Mouse (Mus musculus) forebrain, embryonic 13.5 days (tissue): ENCODE measurements around the gene Sgpl1. TPM values are rescaled to one million over a fixed set of nuclear protein-coding genes. Genes with fewer than 3 reads are reported as not detected.
A peak's percentile ranks its signal among the peaks of the same experiment; 100 is the strongest.

Experiments used
- ATAC-seq: fragments of 200-750 bp; cut with Nextera tagmentation; 2 replicates; pipeline ENCODE4 v1.8.0; 2017
- H3K27ac ChIP-seq: fragments of 300-500 bp; sonication (generic); 2 replicates; pipeline ENCODE4 v1.5.1; 2015; ENCODE audit warnings: inconsistent platforms, mild to moderate bottlenecking, moderate library complexity
- H3K27me3 ChIP-seq: fragments of 300-500 bp; sonication (generic); 2 replicates; pipeline ENCODE4 v1.6.1; 2015; ENCODE audit warnings: mild to moderate bottlenecking, inconsistent platforms
- H3K36me3 ChIP-seq: fragments of 300-500 bp; sonication (generic); 2 replicates; pipeline ENCODE4 v1.6.1; 2015; ENCODE audit warnings: mild to moderate bottlenecking, inconsistent platforms; ENCODE audit not compliant: poor library complexity, severe bottlenecking
- H3K4me1 ChIP-seq: fragments of 300-500 bp; sonication (generic); 2 replicates; pipeline ENCODE4 v1.6.1; 2015; ENCODE audit warnings: inconsistent platforms
- H3K4me2 ChIP-seq: fragments of 300-500 bp; sonication (generic); 2 replicates; pipeline ENCODE4 v1.6.1; 2015; ENCODE audit warnings: inconsistent platforms, mild to moderate bottlenecking, moderate library complexity
- H3K4me3 ChIP-seq: fragments of 300-500 bp; sonication (generic); 2 replicates; pipeline ENCODE4 v1.5.1; 2015; ENCODE audit warnings: mild to moderate bottlenecking, inconsistent platforms
- H3K9ac ChIP-seq: fragments of 300-500 bp; sonication (generic); 2 replicates; pipeline ENCODE4 v1.6.1; 2015; ENCODE audit warnings: mild to moderate bottlenecking, inconsistent platforms
- H3K9me3 ChIP-seq: fragments of 300-500 bp; sonication (generic); replicated peaks from 2 replicates; pipeline ENCODE4 v1.6.1; 2016; ENCODE audit warnings: inconsistent platforms
- WGBS: fragments of 180-500 bp; shearing (Covaris S2); methylation state at CpG from one replicate; pipeline ENCODE4 v1.1.7; 2015; 5-methylcytosine and 5-hydroxymethylcytosine counted together
- polyA plus RNA-seq: library from polyadenylated mRNA; unstranded; fragments of >200 nt; fragmentation: Nextera tagmentation; extraction: Ambion mirVana; gene quantifications from 2 replicates; pipeline ENCODE4 v1.2.1, GENCODE M21; 2015

The Sgpl1 gene
- polyA plus RNA-seq, 1 experiment from 2014 or later: 53.5 TPM

DNA sequence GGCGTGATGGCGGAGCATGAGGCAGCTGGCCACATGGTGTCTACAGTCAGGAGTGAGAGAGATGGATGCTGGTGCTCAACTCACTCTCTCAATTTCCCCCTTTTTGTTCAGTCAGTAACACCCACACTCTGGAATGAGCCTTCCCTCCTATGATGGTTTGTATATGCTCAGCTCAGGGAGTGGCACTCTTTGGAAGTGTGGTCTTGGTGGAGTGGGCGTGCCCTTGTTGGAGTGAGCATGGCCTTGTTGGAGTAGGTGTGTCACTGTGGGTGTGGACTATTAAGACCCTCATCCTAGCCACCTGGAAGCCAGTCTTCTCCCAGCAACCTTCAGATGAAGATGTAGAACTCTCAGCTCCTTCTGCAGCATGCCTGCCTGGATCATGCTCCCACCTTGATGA, 71.9 kb downstream of the Sgpl1 start:
- H3K4me2 ChIP-seq: no peak overlapping the region
- no peak overlapping the region for H3K27ac ChIP-seq
- H3K9ac ChIP-seq: no peak overlapping the region
- no peaks in the 10 kb centered on the region for H3K36me3 ChIP-seq
- no peaks in the 10 kb centered on the region for H3K9me3 ChIP-seq
- H3K27me3 ChIP-seq: no peaks in the 10 kb centered on the region
- H3K4me1 ChIP-seq: peaks cover 8% of the 10 kb centered on the region
- no peak overlapping the region for H3K4me3 ChIP-seq
- WGBS: 87% methylated on average over 3 of the region's 3 CpGs
- no peak for ATAC-seq

DNA sequence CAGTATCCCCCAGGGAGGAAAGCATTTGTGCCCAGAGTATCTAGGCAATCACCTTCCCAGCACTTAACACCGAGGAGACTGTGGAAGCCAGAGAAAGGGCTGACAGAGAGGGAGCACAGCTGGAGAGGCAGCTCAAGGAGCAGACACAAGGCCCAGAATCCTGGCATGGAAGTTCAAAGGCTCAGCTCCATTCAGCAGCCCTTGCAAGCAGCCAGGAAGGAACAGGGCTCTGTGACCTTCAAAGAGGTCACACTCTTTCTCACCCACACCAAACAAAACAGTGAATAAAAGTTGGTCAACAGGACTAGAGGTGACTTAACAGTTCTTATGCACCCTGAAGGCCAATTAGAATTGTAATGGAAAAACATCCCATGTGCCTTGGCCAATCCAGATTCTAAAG, 72.9 kb downstream of the Sgpl1 start:
- WGBS: 9% methylated on average over 1 of the region's 1 CpGs
- no peak overlapping the region for H3K27ac ChIP-seq

DNA sequence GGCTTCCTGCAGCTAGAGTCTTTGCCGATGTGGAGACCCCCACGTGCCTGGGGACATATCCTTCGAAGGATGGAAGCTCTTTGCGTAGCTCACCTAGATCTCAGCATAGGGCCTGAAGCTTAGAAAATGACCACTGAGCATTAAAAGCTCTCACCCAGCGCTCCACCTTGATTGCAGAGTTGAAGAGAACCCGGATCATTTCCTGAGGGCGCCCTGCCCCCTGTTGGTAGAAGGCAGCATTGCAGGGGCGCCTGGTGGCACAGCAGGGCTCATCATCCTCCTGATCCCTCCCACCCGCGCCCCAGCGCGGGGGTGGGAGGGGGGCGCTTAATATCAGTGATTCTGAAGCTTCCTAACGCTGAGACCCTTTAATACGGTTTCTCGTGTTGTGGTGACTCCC, 75.2 kb downstream of the Sgpl1 start:
- no peak overlapping the region for H3K27ac ChIP-seq
- WGBS: 13% methylated on average over 16 of the region's 16 CpGs
- H3K36me3 ChIP-seq: no peaks in the 10 kb centered on the region
- H3K9me3 ChIP-seq: no peaks in the 10 kb centered on the region
- peaks cover 8% of the 10 kb centered on the region for H3K4me1 ChIP-seq
- ATAC-seq: no peak
- no peak overlapping the region for H3K9ac ChIP-seq
- H3K4me2 ChIP-seq: no peak overlapping the region
- H3K4me3 ChIP-seq: no peak overlapping the region
- no peaks in the 10 kb centered on the region for H3K27me3 ChIP-seq

More for the DNA sequence above, 72.9 kb downstream of the Sgpl1 start:
- H3K4me2 ChIP-seq: no peak overlapping the region
- H3K4me3 ChIP-seq: no peak overlapping the region
- no peaks in the 10 kb centered on the region for H3K9me3 ChIP-seq
- no peaks in the 10 kb centered on the region for H3K36me3 ChIP-seq
- no peak for ATAC-seq
- no peaks in the 10 kb centered on the region; the same call in 1 of the 2 replicates for H3K4me1 ChIP-seq
- H3K9ac ChIP-seq: no peak overlapping the region
- no peaks in the 10 kb centered on the region for H3K27me3 ChIP-seq

DNA sequence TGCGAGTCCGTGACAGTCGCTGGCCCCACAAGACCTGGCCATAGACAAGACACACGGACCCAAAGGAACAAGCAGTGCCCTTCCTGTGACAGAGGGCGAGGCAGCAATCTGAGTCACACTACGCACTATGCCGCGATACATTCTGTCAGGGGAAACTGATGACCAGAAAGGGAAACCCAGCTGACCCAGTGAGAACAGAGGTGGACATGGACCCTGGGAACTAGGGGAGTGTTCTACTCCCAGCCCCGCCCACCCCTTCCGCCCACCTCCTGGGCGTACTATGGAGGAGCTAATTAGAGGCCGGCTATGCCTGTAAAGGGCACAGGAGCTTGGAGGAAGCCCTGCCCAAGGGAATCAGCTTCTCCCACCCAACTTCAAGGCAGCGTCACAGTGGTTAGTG, 78.3 kb downstream of the Sgpl1 start:
- Histone ChIP-seq H3K9me3 (no peaks in the 10 kb centered on the region), H3K4me1 (peaks cover 16% of the 10 kb centered on the region), H3K36me3 (no peaks in the 10 kb centered on the region), H3K27ac (no peak overlapping the region), H3K4me3 (no peak overlapping the region), H3K27me3 (no peaks in the 10 kb centered on the region), H3K4me2 (no peak overlapping the region), H3K9ac (no peak overlapping the region)
- no peak for ATAC-seq
- 12% methylated on average over 13 of the region's 13 CpGs for WGBS

DNA sequence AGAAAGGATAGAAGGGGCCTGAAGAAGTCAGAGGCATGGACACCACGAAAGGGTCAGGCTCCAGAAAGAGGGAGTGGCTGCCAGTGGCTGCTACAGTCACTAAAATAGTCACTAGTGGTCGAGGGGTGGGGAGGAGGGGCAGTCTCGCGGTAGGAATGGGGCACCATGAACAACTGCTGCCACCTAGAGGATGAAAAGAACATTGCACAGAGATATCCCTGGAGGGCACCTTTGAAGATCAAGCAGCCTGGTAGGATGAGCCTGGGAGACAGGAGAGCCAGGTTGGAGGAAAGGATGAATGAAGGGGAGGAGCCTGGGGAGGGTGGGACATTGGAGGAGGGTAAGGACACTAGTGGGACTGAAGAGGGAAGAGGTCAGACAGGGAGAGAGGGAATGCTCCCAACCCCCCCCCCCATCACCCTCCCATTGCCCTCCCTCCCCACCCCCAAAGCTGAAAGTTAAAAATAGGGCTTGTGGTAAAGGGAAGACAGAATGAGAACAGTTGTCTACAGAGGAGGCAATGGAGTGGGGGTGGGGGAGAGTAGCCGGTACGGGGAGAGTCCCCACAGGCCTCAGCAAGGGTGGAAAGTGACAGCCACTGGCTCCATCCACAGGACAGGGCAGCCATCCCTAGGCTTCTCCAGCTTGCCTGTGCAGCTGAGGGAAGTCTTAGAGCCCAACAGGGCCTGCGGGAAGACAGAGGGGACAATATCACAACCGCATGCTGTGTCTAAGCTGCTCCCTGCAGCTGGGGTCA, 78.9 kb downstream of the Sgpl1 start:
- WGBS: 4% methylated on average over 8 of the region's 8 CpGs
- Histone ChIP-seq H3K27me3 (no peaks in the 10 kb centered on the region), H3K36me3 (no peaks in the 10 kb centered on the region), H3K4me3 (no peak overlapping the region), H3K4me1 (peaks cover 16% of the 10 kb centered on the region), H3K4me2 (no peak overlapping the region), H3K27ac (no peak overlapping the region), H3K9ac (no peak overlapping the region), H3K9me3 (no peaks in the 10 kb centered on the region)
- peak; percentile 52; the same call in 1 of the 2 replicates for ATAC-seq

DNA sequence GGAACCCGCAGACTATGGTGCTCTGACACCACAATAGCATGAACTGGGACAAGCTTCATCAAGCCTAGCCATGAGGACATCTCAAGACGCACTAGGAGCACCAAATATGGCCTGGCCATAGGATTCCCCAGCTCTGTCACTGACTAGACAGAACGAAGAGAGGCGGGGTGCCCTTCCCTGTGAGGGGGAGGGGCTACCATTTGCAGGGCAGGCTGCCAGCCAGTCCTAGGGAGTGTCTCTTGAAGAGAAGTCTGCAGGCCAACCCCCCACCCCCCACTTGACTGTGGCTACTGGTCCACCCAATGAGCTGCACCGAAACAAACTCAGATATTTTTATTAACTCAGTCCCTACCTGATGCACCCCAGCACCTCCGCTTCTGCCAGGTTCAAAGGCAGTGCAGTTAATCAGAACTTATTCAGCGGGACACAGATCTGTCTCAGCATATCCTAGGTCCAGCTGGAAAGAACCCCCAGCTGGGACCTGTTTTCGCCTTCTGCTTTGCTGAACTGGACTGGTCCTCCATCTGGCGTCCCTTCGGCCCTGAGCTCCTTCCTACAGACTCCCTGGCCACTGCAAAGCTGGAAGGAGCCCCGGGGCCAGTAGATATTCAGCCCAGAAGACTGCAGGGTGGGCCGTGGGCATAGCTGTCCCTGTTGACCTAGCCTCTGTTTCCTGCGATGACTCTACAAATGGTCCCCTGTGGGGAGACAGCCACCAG, 82.1 kb downstream of the Sgpl1 start:
- Histone ChIP-seq H3K4me1 (peaks cover 16% of the 10 kb centered on the region), H3K27ac (no peak overlapping the region), H3K27me3 (no peaks in the 10 kb centered on the region), H3K4me3 (no peak overlapping the region), H3K9me3 (no peaks in the 10 kb centered on the region), H3K9ac (no peak overlapping the region), H3K4me2 (no peak overlapping the region), H3K36me3 (no peaks in the 10 kb centered on the region)
- 63% methylated on average over 13 of the region's 13 CpGs for WGBS
- ATAC-seq: no peak

DNA sequence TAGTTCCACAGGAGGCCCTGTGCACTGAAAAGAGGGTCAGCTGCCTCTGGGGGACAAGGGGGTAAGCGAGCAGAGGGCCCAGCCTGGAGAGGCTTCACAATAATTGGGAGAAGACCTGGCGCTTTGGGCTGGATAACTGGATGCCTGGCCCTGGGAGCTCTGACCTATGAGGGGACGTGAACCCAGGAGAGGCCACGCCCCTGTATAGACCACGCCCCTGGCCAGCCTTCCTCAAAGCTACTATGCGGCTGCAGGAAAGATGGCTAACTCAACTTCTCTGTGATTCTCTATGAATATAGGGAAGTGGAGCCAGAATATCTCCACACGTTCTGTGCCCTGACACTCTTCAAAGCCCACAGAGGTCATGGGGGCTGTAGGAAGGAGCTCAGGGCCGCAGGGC, 82.9 kb downstream of the Sgpl1 start:
- Histone ChIP-seq H3K4me3 (no peak overlapping the region), H3K36me3 (no peaks in the 10 kb centered on the region), H3K9ac (no peak overlapping the region), H3K9me3 (no peaks in the 10 kb centered on the region), H3K27me3 (no peaks in the 10 kb centered on the region), H3K4me1 (peaks cover 18% of the 10 kb centered on the region), H3K4me2 (no peak overlapping the region; the same call in 1 of the 2 replicates), H3K27ac (no peak overlapping the region; the same call in 1 of the 2 replicates)
- 7% methylated on average over 8 of the region's 8 CpGs for WGBS
- ATAC-seq: no peak

DNA sequence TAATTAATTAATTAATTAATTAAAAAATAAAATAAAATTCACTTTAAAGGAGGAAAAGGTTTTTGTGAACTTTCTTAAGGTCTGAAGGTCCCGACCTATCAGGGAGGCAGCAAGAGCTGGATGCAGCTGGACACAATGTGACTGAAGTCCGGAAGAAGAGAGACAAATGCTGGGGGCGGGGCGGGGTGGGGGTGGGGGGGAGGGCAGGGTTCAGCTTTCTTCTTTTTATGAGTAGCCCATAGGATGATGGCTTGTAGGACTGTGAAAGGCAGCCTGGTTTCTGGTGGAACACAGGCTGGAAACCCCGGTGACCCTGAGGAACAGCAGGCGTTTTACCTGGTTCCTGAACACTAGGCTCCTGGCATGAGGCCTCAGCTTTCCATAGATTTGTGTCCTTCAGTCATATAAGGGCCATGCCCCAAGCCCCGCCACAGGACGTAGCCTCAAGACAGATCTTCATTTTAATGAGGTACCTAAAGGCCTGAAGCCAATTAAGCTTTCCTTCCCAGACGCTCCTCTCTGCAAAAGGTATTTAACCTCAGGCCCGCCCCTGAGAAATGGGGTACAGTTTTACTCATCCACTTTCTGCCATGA, 84.1 kb downstream of the Sgpl1 start:
- Histone ChIP-seq H3K27me3 (no peaks in the 10 kb centered on the region), H3K36me3 (no peaks in the 10 kb centered on the region), H3K4me2 (no peak overlapping the region), H3K4me3 (no peak overlapping the region), H3K4me1 (peaks cover 13% of the 10 kb centered on the region), H3K27ac (no peak overlapping the region; the same call in 1 of the 2 replicates), H3K9ac (no peak overlapping the region), H3K9me3 (no peaks in the 10 kb centered on the region)
- 60% methylated on average over 10 of the region's 10 CpGs for WGBS
- no peak for ATAC-seq

DNA sequence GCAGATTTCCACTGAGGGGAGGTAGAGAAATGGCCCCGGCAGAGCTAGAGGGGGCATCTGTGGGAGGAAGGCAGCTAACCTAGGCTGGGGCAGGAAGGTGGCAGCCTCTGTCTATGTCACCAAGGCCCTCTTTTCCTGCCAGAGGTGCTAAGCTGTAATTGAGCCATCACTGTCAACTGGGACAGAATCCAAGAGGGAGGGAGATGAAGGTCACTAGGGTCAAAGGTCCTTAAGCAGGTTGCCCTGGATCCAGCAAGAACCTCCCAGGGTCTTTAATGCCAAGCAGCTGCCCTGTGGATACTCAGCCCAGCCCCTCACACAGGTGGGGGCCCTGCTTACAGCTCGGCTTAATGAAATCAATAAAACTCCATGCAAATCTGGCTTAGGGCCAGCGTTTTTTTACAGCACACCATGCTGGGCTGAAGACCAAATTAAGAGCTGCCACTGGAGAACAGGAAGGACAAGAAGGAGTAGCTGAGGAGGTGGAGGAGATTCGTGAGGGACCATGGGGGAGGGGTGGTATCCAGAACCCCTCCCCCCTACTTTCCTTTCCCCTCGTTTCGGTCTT, 87.9 kb downstream of the Sgpl1 start:
- WGBS: 31% methylated on average over 6 of the region's 6 CpGs
- peaks cover 6% of the 10 kb centered on the region for H3K4me1 ChIP-seq
- no peak for ATAC-seq
- no peak overlapping the region for H3K4me2 ChIP-seq
- no peak overlapping the region for H3K27ac ChIP-seq
- peaks cover 6% of the 10 kb centered on the region; the same call in 1 of the 2 replicates for H3K9me3 ChIP-seq
- H3K9ac ChIP-seq: no peak overlapping the region
- H3K4me3 ChIP-seq: no peak overlapping the region
- no peaks in the 10 kb centered on the region for H3K36me3 ChIP-seq
- no peaks in the 10 kb centered on the region for H3K27me3 ChIP-seq

DNA sequence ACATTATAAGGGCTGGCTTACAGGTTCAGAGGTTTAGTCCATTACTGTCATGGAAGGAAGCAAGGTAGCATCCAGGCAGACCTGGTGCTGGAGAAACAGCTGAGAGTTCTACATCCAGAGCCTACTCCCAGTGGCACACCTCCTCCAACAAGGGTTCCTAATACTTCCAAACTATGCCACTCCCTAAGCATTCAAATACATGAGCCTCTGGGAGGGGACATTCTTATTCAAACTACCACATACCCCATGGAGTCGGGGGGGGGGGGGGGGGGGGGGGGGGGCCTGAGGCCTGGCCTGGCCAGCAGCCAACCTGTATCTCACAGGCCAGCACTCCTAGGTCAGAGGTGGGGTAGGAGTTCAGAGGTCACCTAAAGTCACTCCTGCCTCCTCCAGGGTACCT, 88.4 kb downstream of the Sgpl1 start:
- Histone ChIP-seq H3K4me2 (no peak overlapping the region), H3K27ac (no peak overlapping the region), H3K4me1 (peaks cover 6% of the 10 kb centered on the region), H3K27me3 (no peaks in the 10 kb centered on the region), H3K36me3 (no peaks in the 10 kb centered on the region), H3K9me3 (peaks cover 6% of the 10 kb centered on the region; the same call in 1 of the 2 replicates), H3K9ac (no peak overlapping the region), H3K4me3 (no peak overlapping the region)
- WGBS: no CpG with 5 or more reads among the region's 1 CpGs
- ATAC-seq: no peak

DNA sequence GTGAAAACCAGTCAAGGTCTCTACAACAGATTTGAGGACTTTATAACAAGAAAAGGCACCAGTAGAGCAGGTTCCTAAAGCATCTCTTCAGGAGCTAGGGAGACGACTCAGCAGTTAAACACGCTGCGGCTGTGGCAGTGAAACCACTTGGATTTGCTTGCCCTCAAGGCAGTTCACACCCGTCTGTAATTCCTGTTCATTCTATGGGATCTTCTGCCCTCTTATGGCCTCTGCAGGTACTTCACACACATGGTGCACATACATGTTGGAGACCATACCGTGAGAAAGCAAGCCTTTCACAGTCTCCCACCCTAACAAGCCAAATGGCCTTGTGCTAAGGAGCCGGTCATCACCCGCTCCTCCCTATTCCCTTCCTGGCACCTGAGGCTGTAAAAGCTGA, 90.8 kb downstream of the Sgpl1 start:
- no peak overlapping the region for H3K4me2 ChIP-seq
- ATAC-seq: no peak
- peaks cover 6% of the 10 kb centered on the region for H3K4me1 ChIP-seq
- H3K4me3 ChIP-seq: no peak overlapping the region
- 95% methylated on average over 7 of the region's 7 CpGs for WGBS
- H3K27me3 ChIP-seq: no peaks in the 10 kb centered on the region; the same call in 1 of the 2 replicates
- H3K27ac ChIP-seq: no peak overlapping the region
- no peaks in the 10 kb centered on the region for H3K36me3 ChIP-seq
- peaks cover 6% of the 10 kb centered on the region; the same call in 1 of the 2 replicates for H3K9me3 ChIP-seq
- no peak overlapping the region for H3K9ac ChIP-seq
